Mouse (Mus musculus) c-Kit-negative CD71-positive TER-119-positive erythroid progenitor cells, embryonic 14.5 days (primary cell): Measurements from ENCODE around the gene D930048N14Rik.
"Not testable (repeated sequence)": the region's sequence is repeated elsewhere in the genome, so short reads cannot be mapped to it uniquely, and the experiment has no call there.

ENCODE experiments used
- DNase-seq: peaks from one replicate; pipeline ENCODE4 v3.0.0-alpha.2; 2013; ENCODE audit warnings: low read depth, low spot score

Gene D930048N14Rik

DNA sequence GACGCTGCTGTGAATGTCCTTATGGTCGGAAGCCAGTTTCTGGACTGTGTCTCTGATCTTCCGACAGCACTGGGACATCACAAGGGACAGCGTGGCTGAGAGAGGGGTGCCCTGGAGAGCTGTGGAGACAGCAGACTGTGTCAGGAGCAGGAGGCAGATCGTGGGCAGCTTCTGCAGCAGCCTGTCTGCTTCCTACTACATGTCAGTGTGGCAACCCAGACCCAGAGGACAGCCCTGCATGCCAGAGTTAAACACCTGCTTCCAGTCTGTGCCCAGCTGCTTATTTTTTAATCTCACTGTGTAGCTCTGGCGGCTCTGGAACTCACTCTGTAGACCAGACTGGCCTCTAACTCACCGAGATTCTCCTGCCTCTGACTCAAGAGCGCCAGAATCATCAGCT is 22.8 kb upstream of the D930048N14Rik start:
- no peak for DNase-seq

DNA sequence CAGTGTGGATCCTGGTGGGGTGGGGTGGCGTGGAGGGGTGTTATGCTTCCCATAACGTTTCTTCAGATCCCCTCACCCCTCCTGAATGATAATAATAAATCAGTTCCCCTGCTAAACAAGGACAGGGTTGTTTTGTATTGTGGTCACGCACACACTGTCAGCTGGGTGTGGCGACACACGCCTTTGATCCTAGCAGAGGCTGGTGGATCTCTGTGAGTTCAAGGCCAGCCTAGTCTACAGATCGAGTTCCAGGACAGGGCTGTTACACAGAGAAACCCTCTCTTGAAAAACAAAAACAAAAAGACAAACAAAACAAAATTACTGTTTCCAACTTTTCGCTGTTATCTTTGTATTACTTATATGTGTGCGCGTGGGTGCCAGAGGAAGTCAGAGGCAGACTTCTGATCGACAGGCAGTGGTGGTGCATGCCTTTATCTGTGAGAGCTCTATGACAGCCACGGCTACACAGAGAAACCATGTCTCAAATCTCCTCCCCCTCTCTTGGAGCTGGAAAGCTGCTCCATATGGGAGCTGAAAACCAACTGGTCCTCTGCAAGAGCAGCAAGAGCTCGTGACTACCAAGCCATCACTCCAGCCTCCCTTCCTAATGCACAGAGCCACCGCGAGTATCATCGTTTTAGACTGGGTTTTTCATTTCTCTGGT is 21.0 kb upstream of the D930048N14Rik start:
- no peak for DNase-seq

DNA sequence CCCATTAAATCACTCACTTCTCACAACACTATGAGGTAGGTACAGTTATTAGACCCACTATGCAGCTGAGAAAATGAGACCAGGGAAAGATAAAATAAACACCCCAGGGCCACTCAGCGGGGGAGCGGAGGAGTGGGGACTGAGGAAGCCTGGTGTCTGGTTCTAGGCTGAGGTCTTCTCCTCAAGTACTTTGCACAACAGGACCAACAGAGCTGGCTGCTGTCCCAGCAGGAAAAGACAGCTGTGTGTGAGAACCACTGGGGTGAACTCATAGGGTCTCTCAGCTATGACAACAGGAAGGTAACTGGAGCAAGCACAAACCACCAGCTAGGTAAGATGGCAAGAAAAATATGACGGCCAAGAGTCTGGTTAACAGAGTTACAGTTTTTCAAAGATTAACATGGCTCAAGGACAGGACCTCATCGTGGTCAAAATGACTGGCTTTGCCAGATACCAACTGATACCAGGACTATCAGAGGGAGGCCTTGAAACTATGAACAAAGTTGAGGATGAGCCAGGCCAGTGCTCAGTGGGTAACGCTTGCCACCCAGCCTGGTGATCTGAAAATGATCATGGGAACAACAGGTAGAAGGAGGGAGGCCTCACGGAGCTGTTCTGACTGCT is 18.5 kb upstream of the D930048N14Rik start:
- no peak for DNase-seq

DNA sequence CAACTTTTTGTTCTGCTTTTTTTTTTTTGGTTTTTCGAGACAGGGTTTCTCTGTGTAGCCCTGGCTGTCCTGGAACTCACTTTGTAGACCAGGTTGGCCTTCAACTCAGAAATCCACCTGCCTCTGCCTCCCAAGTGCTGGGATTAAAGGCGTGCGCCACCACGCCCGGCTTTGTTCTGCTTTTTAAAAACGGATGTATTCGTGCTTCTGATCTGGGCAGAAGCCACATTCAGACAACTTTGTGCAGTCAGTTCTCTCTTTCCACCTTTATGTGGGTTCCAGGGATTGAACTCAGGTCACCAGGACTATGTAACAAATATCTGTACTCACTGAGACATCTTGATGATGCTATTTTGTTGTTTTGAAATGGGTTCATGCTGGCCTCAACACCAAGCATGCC is 17.6 kb upstream of the D930048N14Rik start:
- DNase-seq = not testable (repeated sequence)

DNA sequence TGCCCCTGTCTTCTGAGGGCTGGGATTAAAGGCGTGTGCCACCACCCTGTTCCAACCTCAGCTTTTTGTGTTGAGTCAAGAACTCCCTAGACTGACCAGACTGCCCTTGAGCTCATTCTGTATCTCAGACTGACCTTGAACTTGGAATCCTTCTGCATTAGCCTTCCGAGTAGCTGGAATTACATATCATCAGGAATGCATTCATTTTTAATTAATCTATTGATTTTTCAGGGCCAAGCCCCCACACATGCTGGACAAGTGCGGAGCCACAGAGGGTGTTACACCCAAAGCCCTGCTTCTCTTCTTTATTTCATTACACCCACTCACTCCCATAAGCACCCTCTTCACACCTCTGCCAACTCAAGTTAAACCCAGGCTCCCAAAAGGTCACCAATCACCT is 17.0 kb upstream of the D930048N14Rik start:
- DNase-seq = no peak

DNA sequence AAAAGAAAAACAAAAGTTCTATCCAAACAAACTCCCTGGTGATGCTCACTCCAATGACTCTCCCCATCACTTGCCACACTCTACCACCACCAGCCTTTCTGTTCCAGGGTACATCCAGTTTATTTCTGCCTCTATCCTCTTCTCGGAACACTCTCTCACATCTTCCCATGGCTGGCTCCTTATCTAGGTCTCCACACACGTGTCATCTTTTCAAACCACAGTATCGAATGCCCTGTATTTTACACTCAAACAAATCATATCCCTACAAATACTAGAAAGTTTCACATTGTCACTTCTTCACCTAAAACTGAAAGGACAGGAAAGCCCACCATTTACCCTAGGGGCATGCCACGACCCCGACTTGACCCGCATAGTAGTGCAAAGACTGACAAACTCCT is 15.6 kb upstream of the D930048N14Rik start:
- no peak for DNase-seq

DNA sequence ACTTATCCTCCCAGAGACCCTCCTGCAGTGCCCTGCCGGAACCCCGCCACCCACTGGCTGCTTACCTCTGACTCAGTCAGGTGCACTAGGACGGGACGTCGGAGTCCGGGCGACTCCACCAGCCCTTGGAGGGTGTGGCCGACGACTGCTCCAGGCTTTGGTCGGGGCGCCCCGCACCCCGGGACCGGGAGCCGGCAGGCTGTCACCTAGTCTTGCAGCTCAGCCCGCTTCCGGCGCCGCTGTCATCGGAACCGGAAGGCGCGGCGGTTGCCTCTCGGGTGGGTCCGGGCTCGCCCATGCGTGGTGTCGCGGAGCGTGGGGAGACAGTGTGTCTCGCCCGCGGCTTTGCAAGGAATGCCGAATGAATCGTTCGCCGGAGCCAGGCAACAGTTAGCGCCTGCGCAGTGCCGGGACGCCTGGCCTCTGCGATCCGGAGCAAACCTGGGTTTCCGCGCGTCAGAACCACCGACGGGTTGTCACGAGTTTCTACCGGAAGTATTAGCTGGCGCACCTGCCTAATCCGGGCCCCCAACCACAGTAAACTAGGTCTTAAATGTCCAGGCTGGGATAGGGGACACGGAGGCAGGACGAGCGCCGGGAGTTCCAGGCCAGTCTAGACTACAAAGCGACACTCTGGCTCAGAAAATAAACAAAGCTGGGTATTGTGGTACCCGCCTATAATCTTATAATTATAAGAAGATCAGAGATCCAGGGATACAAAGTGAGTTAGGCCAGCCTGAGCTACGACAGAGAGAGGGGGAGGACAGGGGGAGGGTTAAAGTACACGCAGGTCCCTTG is 15.0 kb upstream of the D930048N14Rik start, which contains the start of gene Rmnd5b:
TSS of gene Rmnd5b (minus strand) at position 372 of the 798 bp plus-strand sequence.
- peak; percentile 65 for DNase-seq

DNA sequence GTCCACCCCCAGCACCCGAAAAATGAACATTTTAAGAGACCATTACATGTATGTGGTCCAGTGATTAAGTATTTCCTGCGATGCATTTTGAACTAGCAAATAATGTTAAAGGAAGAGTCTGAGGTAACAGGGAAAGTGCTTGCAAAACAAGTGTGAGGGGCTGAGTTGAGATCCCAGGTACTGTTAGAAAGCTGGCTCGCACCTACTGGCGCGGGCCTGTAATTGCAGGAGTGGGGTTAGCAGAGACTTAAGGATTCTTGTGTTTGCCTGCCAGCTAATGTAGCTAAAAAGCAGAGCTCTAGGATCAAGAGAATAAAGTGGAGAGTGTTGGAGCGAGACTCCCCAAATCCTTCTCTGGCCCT is 14.4 kb upstream of the D930048N14Rik start:
- peak; percentile 62 for DNase-seq

DNA sequence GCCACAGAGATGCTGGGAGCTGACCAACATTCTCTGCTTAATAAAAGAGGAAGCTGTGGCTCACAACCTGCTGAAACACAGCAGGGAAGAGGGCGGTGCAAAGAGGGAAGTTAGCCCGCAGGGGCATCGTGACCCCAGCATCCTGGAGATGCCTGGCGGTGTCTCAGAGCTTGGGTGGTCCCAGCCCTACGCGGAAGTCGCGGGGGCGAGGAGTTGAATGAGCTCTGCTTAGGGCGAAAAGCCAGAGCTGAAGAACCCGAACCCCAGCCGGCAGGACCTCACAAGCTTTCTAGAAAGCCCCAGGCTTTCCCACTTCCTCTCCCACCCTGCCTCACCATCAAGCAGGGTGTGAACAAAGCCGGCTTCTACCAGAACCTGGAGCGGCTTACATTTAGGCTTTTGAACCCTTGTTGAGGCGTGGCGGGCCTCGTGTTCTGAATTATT is 12.8 kb upstream of the D930048N14Rik start:
- DNase-seq = no peak

DNA sequence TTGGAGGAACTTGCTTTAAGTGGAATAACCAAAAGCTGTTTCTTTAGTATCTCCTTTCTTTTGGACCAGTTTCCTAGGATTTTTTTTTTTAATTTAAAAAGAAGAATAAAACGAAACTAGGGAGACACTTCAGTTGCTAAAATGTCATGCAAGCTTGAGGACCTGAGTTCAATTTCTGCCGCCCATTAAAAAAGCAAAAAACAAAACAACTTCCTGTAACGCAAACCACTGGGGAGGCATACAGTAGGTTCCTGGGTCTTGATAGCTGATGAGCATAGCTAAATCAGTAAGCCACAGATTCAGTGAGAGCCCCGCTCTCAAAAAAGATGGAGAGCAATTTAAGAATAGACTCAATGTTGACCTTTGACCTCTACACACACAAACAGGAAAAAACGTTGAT is 12.3 kb upstream of the D930048N14Rik start:
- DNase-seq = no peak

DNA sequence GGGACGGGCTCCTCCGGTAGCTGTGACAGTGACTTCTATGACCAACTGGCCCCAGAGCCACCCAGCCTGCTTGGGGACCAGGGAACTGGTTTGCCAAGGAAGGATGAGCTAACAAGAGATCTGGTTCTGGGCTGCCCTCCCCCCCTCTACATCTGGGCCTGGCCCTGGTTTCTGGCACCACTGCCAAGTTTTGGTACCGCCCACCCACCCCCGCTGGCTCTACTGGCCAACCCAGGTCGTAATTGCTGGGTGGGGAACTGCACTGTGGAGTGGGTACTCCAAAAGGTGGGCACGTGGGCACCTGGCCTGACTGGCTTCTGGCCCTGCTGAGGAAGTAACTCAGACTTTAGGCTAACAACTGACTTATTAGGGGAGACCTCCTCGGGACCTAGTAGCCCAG is 10.0 kb upstream of the D930048N14Rik start:
- DNase-seq = no peak

DNA sequence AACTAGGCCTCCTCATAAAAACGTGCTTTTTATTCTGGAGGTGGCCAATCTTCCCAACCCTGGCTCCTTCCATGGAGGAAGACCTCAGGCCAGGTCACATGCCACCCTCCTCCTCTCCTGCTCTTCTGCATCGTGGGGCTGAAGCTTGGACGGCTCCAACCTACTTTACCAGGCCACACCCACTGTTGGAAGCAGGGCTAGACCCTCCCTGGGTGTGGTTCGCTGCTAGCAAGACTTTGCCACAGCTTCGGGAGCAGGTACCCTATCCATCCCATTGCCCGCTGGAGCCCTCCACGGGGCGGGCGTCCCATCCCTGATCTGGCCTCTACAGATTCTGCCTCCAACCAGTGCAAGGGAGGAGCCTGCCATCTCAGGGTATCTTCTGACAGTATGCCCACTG is 7.6 kb upstream of the D930048N14Rik start:
- no peak for DNase-seq

DNA sequence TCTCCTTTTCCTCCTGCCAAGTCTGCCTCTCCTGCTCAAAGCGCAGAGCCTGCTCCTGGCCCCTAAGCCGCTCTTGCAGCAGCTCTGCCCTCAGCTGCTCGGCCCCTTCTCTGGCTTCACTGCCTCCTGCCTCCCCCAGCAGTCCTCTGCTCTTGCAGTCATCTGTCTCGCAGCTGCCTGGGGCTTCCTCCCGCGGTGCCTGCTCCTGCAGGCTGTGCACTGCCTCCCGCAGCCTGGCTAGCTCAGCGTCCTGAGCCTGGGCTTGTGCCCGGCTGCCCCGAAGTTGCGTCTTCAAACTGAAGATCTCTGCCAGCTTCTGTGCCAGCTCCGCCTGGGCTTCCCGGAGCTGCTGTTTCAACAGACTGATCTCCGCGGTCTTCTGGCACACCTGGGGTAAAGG is 7.0 kb upstream of the D930048N14Rik start:
- no peak for DNase-seq

DNA sequence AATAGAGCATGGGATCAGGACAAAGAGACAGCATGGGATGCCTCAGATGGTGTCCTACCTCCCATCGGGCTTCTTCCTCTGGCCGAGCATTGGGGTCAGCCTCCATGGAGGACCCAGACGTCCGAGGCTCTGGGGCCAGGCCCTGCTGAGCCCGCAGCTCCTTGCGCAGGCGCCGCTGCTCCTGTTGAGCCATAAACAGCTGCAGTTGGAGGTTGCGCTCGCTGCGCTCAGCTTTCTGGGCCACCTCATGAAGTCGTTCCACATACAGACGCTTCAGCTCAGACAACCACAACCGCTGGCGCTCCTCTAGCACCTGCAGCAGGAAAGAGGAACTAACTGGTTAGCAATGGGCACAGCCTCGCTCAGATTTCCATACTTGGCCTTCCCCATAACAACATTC is 6.5 kb upstream of the D930048N14Rik start:
- DNase-seq = no peak

DNA sequence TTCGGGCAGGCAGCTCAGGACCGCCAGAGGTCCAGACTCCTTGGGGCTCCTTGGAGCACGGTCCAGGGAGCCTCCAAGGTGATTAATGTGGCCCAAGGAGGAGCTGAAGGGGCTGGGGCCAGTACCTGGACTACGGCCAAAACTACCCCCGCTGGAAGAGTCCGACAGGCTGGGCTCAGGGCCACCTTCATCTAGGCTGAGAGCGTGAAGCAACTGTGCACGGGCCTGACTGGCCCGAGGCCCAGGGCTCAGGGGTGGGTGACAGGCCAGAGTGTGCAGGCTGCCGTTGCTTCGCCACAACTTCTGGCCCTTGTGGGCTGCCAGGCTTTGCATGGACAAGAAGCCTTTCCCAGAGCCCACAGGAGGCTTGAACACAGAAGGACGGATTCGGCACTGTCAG is 5.5 kb upstream of the D930048N14Rik start:
- no peak for DNase-seq

DNA sequence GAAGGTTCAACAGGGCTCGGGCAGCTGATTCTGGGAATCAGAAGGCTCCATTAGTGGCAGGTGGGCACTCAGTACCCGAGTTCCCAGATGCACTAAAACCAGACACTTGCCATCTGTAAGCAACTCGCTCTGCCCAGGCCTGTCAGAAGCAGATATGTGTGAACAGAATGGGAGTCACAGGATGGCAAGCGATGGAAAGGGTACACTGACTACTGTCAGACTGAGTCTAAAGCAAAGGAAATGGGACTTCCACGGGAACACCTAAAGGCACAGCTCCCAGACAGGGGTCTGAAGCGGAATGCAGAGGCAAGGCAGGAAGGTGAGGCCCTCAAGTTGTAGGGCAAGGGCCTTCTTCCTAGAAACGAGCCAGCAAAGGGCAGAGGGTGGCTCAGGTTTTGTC is 4.5 kb upstream of the D930048N14Rik start:
- no peak for DNase-seq

DNA sequence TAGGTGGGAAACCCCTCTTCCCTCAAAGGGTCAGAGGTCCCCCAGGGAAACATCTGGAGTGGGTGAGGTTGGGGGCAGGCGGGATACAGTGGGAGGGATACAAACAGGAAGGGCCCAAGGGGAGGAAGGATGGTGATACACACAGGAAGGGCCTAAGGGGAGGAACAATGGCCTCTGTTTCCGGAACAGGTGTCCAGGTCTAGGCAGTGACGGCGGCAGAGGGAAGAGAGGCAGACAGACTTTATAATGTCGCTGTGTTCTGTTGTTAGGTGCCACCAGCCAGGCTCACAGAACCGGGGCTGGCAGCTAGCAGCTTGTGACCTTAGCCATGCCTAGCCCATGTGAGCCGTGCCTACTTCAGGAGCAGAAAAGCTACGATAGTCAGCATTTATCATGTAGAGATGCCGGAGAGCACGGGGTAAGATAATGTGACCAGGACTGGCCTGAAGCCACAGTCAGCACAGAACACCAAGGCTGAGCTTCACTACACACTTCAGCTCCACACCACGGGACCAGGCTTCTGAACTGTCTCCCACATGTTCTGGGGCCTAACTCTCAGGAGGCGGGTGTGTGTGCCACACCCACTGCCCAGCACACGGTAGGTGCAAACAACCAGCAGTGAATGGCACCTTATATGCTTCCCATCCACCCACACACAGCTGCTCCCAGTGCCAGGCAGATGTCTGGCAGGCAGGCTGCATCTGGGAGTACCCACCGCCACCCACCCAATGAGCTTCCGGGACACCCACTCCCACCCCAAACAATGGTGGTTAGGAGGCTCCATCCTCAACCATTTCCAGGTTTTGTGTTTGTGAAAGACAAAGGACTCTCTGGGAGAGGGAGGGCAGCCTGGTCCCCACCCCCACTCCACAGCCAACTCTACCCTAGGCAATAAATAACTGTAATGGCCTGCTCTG is 3.7 kb upstream of the D930048N14Rik start:
- DNase-seq = no peak

DNA sequence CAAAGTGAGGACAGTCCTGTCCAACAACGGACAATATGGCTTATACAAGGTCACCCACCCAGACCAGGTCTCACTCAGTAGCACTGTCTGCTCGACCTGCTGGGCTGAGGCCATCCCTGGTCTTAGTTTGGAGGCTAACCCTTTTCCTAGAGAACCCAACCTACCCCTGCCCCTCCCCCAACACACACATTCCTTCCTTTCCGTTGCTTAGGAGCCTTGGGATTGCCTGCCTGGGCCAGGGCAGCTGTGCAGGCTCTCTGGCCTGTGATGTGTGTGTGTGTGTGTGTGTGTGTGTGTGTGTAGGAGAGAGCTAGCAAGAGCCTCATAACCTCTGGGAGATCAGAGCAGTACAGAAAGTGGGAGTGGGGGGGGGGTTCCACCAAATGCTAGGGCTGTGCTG is 2.2 kb upstream of the D930048N14Rik start:
- DNase-seq = no peak

DNA sequence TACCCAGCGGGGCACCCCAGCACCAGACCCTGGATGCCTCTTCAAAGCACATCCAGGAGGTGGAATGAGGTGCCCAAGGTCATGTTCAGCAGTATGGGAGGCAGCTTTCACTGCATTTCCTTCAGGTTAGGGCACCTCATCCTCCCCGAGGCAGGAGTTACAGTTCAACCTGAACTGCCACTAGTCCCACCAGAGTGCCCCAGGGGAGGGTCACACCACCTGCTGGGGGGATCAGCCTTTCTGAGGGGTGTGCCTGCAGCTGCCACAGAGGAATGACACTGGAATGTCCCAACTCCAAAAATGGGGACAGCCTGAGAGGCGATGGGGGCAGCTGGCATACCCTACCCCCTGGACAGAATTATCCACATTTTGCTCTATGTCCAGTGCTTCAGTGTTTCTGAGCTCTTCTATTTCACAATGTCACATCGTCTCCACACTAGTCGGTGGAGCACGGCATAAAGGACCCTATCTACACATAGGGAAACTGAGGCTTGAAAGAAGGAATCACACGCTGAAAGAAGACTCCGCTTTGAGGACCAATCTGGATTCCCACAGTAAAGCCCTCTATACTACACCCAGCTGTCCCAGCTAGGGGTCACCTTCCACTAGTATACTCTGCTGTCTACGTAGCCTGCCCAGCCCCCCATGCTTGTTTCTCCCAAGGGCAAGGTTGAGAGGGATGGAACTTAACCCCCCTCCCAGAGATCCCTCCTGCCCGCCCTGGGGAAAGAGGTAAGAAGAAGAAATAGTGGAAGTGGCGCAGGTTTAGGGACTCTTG is 1.5 kb upstream of the D930048N14Rik start:
- DNase-seq = no peak

DNA sequence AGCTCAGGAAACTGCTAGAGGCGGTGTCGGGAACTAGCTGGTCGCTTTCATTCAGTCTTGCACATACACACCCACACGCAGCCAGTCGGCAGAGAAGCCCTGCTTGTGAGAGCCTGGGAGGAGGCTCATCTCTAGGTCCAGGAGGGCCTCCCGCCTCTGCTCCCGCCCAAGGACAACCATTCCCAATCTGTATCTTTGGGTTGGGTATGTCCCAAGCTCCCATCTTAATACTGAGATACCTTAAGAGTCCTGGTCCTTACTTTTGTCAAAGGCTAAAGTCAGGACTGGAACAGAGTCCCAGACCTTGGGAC is 910 bp upstream of the D930048N14Rik start:
- no peak for DNase-seq

DNA sequence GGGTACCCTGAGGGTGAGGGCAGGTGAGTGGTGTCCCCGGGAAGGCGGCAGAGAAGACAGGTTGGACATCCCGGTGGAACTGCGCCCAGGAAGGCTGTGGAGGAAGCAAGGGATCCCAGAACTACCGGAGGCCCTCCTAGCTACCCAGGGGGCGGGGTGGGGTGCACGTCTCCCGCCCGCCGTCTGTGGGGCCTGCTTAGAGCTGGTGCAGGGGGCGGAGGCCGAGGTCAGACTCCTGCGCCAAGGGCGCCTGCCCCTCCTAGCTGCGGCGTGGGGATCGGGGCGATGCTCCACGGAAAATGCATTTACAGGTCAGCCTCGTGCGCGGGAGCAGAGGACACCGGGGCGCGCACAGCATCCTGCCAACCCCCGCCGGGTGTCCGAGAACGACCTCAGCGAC is 493 bp upstream of the D930048N14Rik start:
- no peak for DNase-seq
